Mouse (Mus musculus): ENCODE results near the gene Pdzd2.

DNA sequence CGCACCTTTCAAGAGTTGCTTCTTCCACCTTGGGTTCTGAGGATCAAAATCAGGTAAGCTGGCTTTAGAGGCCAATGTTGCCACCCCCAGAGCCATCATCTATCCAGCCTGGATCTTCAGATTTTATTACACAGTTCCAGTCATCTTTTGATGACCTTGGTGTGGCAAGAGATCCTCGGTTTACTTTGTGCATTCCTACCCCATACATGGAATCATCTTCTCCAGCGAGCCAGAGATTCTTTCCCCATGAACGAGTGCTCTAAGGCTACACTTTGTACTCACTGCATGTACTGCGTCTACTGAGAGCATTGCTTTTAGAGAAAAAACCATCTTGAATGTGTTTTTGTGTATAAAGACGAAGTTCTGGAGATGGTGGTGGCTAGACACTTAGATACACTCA is 384.5 kb downstream of the Pdzd2 start:
- TF ChIP-seq CTCF (IDR thresholded peaks at IDR 0.05; ENCODE audit: low read depth): no peak
- TF ChIP-seq EP300 (IDR thresholded peaks at IDR 0.05; ENCODE audit: low read depth): no peak
